Mouse (Mus musculus) hindbrain, embryonic 13.5 days (tissue): Measurements from ENCODE around the gene Prss8. TPM values are rescaled to one million over a fixed set of nuclear protein-coding genes. Genes with fewer than 3 reads are reported as not detected.
"Not testable (repeated sequence)": the region's sequence is repeated elsewhere in the genome, so short reads cannot be mapped to it uniquely, and the experiment has no call there.

Experiments
- ATAC-seq: fragments of 200-750 bp; cut with Nextera tagmentation; 2 replicates; pipeline ENCODE4 v1.8.0; 2017; ENCODE audit warnings: moderate TSS enrichment; ENCODE audit not compliant: low FRiP score
- H3K27ac ChIP-seq: fragments of 300-500 bp; sonication (generic); 2 replicates; pipeline ENCODE4 v1.5.1; 2015; ENCODE audit warnings: inconsistent platforms, mild to moderate bottlenecking, moderate library complexity
- H3K27me3 ChIP-seq: fragments of 300-500 bp; sonication (generic); 2 replicates; pipeline ENCODE4 v1.6.1; 2015; ENCODE audit warnings: mild to moderate bottlenecking, inconsistent platforms
- H3K36me3 ChIP-seq: fragments of 300-500 bp; sonication (generic); 2 replicates; pipeline ENCODE4 v1.6.1; 2015; ENCODE audit warnings: mild to moderate bottlenecking, inconsistent platforms
- H3K4me1 ChIP-seq: fragments of 300-500 bp; sonication (generic); replicated peaks from 2 replicates; pipeline ENCODE4 v1.6.1; 2015; ENCODE audit warnings: inconsistent platforms
- H3K4me2 ChIP-seq: fragments of 300-500 bp; sonication (generic); 2 replicates; pipeline ENCODE4 v1.6.1; 2015; ENCODE audit warnings: inconsistent platforms, mild to moderate bottlenecking, moderate library complexity
- H3K4me3 ChIP-seq: fragments of 300-500 bp; sonication (generic); 2 replicates; pipeline ENCODE4 v1.5.1; 2015; ENCODE audit warnings: mild to moderate bottlenecking, inconsistent platforms
- H3K9ac ChIP-seq: fragments of 300-500 bp; sonication (generic); 2 replicates; pipeline ENCODE4 v1.6.1; 2015; ENCODE audit warnings: mild to moderate bottlenecking, inconsistent platforms
- H3K9me3 ChIP-seq: fragments of 300-500 bp; sonication (generic); 2 replicates; pipeline ENCODE4 v1.6.1; 2016; ENCODE audit warnings: inconsistent platforms
- WGBS: fragments of 180-500 bp; shearing (Covaris S2); methylation state at CpG from one replicate; pipeline ENCODE4 v1.1.7; 2015; 5-methylcytosine and 5-hydroxymethylcytosine counted together
- polyA plus RNA-seq: library from polyadenylated mRNA; unstranded; fragments of >200 nt; fragmentation: Nextera tagmentation; extraction: Ambion mirVana; gene quantifications from 2 replicates; pipeline ENCODE4 v1.2.1, GENCODE M21; 2015

Gene Prss8
- polyA plus RNA-seq, result 0.26 and 0.30 TPM in 2 replicates

- no peak within 1 kb of the TSS for H3K27ac ChIP-seq
- H3K36me3 ChIP-seq, result peaks cover 27% of the 10 kb centered on the region
- no peaks in the 10 kb centered on the region for H3K9me3 ChIP-seq
- 0 out of 2 replicates have a peak within 1 kb of the TSS, but pooled peaks have one; percentile 9 for H3K4me3 ChIP-seq
- 7% methylated on average over 6 of the region's 6 CpGs for WGBS
- peaks cover 50% of the 10 kb centered on the region for H3K27me3 ChIP-seq
- H3K4me1 ChIP-seq, result peaks cover 16% of the 10 kb centered on the region
- ATAC-seq, result no peak
- peak within 1 kb of the TSS; percentile 51; the same call in 1 of the 2 replicates for H3K9ac ChIP-seq
- H3K4me2 ChIP-seq, result 0 out of 2 replicates have a peak within 1 kb of the TSS, but pooled peaks have one; percentile 13
Observed at GRCm38 (mm10) chr7:127929923-127930322, at the start of gene Prss8. TSS of gene Prss8 (minus strand) at chr7:127930104.

- H3K27me3 ChIP-seq, result no peaks in the 10 kb centered on the region
- no peak overlapping the region for H3K27ac ChIP-seq
- ATAC-seq, result no peak
- H3K36me3 ChIP-seq, result peaks cover 96% of the 10 kb centered on the region
- no peak overlapping the region for H3K4me2 ChIP-seq
- WGBS, result 96% methylated on average over 2 of the region's 2 CpGs
- H3K4me3 ChIP-seq, result no peak overlapping the region
- H3K4me1 ChIP-seq, result 0 out of 2 replicates have a peak, but pooled peaks cover 3% of the 10 kb centered on the region
- no peaks in the 10 kb centered on the region for H3K9me3 ChIP-seq
- H3K9ac ChIP-seq, result no peak overlapping the region
Observed at GRCm38 (mm10) chr7:127978856-127979255, 49.0 kb upstream of the Prss8 start.

GRCm38 (mm10) chr7:127974413-127974930, 44.6 kb upstream of the Prss8 start:
- WGBS, result 94% methylated on average over 2 of the region's 2 CpGs
- H3K4me2 ChIP-seq, result no peak overlapping the region
- peaks cover 11% of the 10 kb centered on the region for H3K4me1 ChIP-seq
- no peaks in the 10 kb centered on the region for H3K9me3 ChIP-seq
- no peak overlapping the region for H3K27ac ChIP-seq
- peaks cover 93% of the 10 kb centered on the region for H3K36me3 ChIP-seq
- ATAC-seq, result no peak
- no peak overlapping the region for H3K4me3 ChIP-seq
- no peak overlapping the region for H3K9ac ChIP-seq
- no peaks in the 10 kb centered on the region for H3K27me3 ChIP-seq

- ATAC-seq, result 0 out of 2 replicates have a peak, but pooled peaks have one; percentile 26
- Histone ChIP-seq H3K4me3 (peak overlapping the region; percentile 94), H3K9ac (peak overlapping the region; percentile 97), H3K4me2 (peak overlapping the region; percentile 74), H3K27me3 (no peaks in the 10 kb centered on the region), H3K36me3 (peaks cover 35% of the 10 kb centered on the region), H3K9me3 (no peaks in the 10 kb centered on the region), H3K4me1 (peaks cover 28% of the 10 kb centered on the region), H3K27ac (peak overlapping the region; percentile 98)
- 1% methylated on average over 31 of the region's 42 CpGs for WGBS
Observed at GRCm38 (mm10) chr7:127967922-127968828, 38.3 kb upstream of the Prss8 start.

- WGBS, result under 1% methylated on average over 88 of the region's 92 CpGs
- peaks cover 28% of the 10 kb centered on the region for H3K4me1 ChIP-seq
- peak within 1 kb of the TSS; percentile 94 for H3K4me3 ChIP-seq
- H3K9me3 ChIP-seq, result no peaks in the 10 kb centered on the region
- peak within 1 kb of the TSS; percentile 97 for H3K9ac ChIP-seq
- H3K27me3 ChIP-seq, result no peaks in the 10 kb centered on the region
- peaks cover 25% of the 10 kb centered on the region for H3K36me3 ChIP-seq
- ATAC-seq, result peak; percentile 95
- H3K27ac ChIP-seq, result peak within 1 kb of the TSS; percentile 98
- H3K4me2 ChIP-seq, result peak within 1 kb of the TSS; percentile 74
Observed at GRCm38 (mm10) chr7:127967004-127967921, 37.4 kb upstream of the Prss8 start, which contains the start of gene Fus. TSS of gene Fus (plus strand) at chr7:127967457.

GRCm38 (mm10) chr7:127966371-127966918, 36.5 kb upstream of the Prss8 start:
- Histone ChIP-seq H3K4me1 (peaks cover 28% of the 10 kb centered on the region), H3K9me3 (no peaks in the 10 kb centered on the region), H3K27ac (peak overlapping the region; percentile 98), H3K9ac (peak overlapping the region; percentile 97), H3K4me3 (peak overlapping the region; percentile 94), H3K4me2 (peak overlapping the region; percentile 65), H3K36me3 (peaks cover 17% of the 10 kb centered on the region), H3K27me3 (no peaks in the 10 kb centered on the region)
- 11% methylated on average over 10 of the region's 10 CpGs for WGBS
- ATAC-seq, result peak; percentile 17

- no peak overlapping the region for H3K9ac ChIP-seq
- no peak overlapping the region for H3K4me3 ChIP-seq
- no peaks in the 10 kb centered on the region for H3K4me1 ChIP-seq
- H3K4me2 ChIP-seq, result no peak overlapping the region
- ATAC-seq, result no peak
- no peak overlapping the region for H3K27ac ChIP-seq
- no peaks in the 10 kb centered on the region for H3K27me3 ChIP-seq
- WGBS, result 71% methylated on average over 5 of the region's 5 CpGs
- no peaks in the 10 kb centered on the region for H3K9me3 ChIP-seq
- H3K36me3 ChIP-seq, result no peaks in the 10 kb centered on the region
Observed at GRCm38 (mm10) chr7:127959364-127959763, 29.5 kb upstream of the Prss8 start.

GRCm38 (mm10) chr7:127952864-127953581, 23.1 kb upstream of the Prss8 start:
- no peak for ATAC-seq
- Histone ChIP-seq H3K9ac (no peak overlapping the region), H3K4me2 (no peak overlapping the region), H3K4me3 (no peak overlapping the region), H3K4me1 (no peaks in the 10 kb centered on the region), H3K36me3 (no peaks in the 10 kb centered on the region), H3K9me3 (no peaks in the 10 kb centered on the region), H3K27ac (no peak overlapping the region), H3K27me3 (no peaks in the 10 kb centered on the region)
- 46% methylated on average over 13 of the region's 13 CpGs for WGBS

GRCm38 (mm10) chr7:127946470-127947023, 16.6 kb upstream of the Prss8 start, which contains the start of gene Prss36:
TSS of gene Prss36 (minus strand) at chr7:127946725.
- Histone ChIP-seq H3K27me3 (peaks cover 38% of the 10 kb centered on the region), H3K27ac (no peak within 1 kb of the TSS), H3K9ac (no peak within 1 kb of the TSS), H3K9me3 (no peaks in the 10 kb centered on the region), H3K36me3 (no peaks in the 10 kb centered on the region), H3K4me3 (no peak within 1 kb of the TSS), H3K4me2 (no peak within 1 kb of the TSS), H3K4me1 (no peaks in the 10 kb centered on the region)
- WGBS, result 75% methylated on average over 6 of the region's 6 CpGs
- ATAC-seq, result no peak

- no peak overlapping the region for H3K4me2 ChIP-seq
- no peak overlapping the region for H3K4me3 ChIP-seq
- no peaks in the 10 kb centered on the region for H3K36me3 ChIP-seq
- H3K4me1 ChIP-seq, result no peaks in the 10 kb centered on the region
- H3K27ac ChIP-seq, result no peak overlapping the region
- peaks cover 38% of the 10 kb centered on the region for H3K27me3 ChIP-seq
- 0 out of 2 replicates have a peak overlapping the region, but pooled peaks have one; percentile 29 for H3K9ac ChIP-seq
- no peaks in the 10 kb centered on the region for H3K9me3 ChIP-seq
- ATAC-seq, result no peak
- 15% methylated on average over 23 of the region's 23 CpGs for WGBS
Observed at GRCm38 (mm10) chr7:127944614-127945013, 14.7 kb upstream of the Prss8 start.

- H3K27me3 ChIP-seq, result peaks cover 38% of the 10 kb centered on the region
- not testable (repeated sequence) for H3K36me3 ChIP-seq, ATAC-seq, H3K4me1 ChIP-seq, H3K27ac ChIP-seq, H3K9me3 ChIP-seq, H3K4me3 ChIP-seq, H3K4me2 ChIP-seq, H3K9ac ChIP-seq
- 67% methylated on average over 2 of the region's 2 CpGs for WGBS
Observed at GRCm38 (mm10) chr7:127942097-127942496, 12.2 kb upstream of the Prss8 start.
